Mouse (Mus musculus) embryo, embryonic 9.5 days (tissue): ENCODE results near the gene Asmt.

ENCODE experiments used
- DNase-seq: peaks from one replicate; pipeline ENCODE4 v3.0.0-alpha.2; 2017; ENCODE audit errors: extremely low spot score

Gene Asmt

GRCm38 (mm10) chrX:170672594-170673092 is at the start of gene Asmt:
Gene Asmt (plus strand): TSS chrX:170672644.
- DNase-seq: peak; percentile 40

- peak; percentile 33 for DNase-seq
These were observed 948 bp downstream of the Asmt start for GRCm38 (mm10) chrX:170673233-170673951.

GRCm38 (mm10) chrX:170674229-170674771 is 1.9 kb downstream of the Asmt start:
- DNase-seq: peak; percentile 20

GRCm38 (mm10) chrX:170674885-170675876 is 2.7 kb downstream of the Asmt start:
- DNase-seq: peak; percentile 28

GRCm38 (mm10) chrX:170675923-170676605 is 3.6 kb downstream of the Asmt start:
- DNase-seq: no peak

GRCm38 (mm10) chrX:170676606-170677239 is 4.3 kb downstream of the Asmt start:
- no peak for DNase-seq

- no peak for DNase-seq
These were observed 4.8 kb downstream of the Asmt start for GRCm38 (mm10) chrX:170677266-170677665.

GRCm38 (mm10) chrX:170677680-170678079 is 5.2 kb downstream of the Asmt start:
- DNase-seq: no peak
